Comparison of ENCODE assay signal across 9 mouse cellular contexts in genomic region chr6:5991817-5992755, GRCm38 (mm10).
DNase-seq lines count a peak whose midpoint lies in the region; ATAC-seq lines count a peak whose summit lies in the region.
"Had no signal": no experiment of that assay in that cellular context is flagged by ENCODE, and none has a peak within 500 bp of the region (broad histone marks: within the 10 kb centered on the region; RNA-seq: fewer than 3 reads in every experiment).

No protein-coding gene starts in this region.

- H3K36me3 ChIP-seq in hindbrain, embryonic 16.5 days (ENCODE audit: control insufficient read depth, insufficient read depth, low read length): no peaks in the 10 kb centered on the region
- H3K36me3 ChIP-seq in midbrain, embryonic 14.5 days (ENCODE audit: control insufficient read depth, insufficient read depth, low read length): no peaks in the 10 kb centered on the region

- no peaks in the 10 kb centered on the region for H3K27me3 ChIP-seq in hindbrain, embryonic 16.5 days (replicated peaks; ENCODE audit: control insufficient read depth, insufficient read depth, low read length)
- H3K27me3 ChIP-seq in midbrain, embryonic 14.5 days (ENCODE audit: control insufficient read depth, insufficient read depth, low read length): no peaks in the 10 kb centered on the region

- H3K4me2 ChIP-seq in hindbrain, embryonic 16.5 days (ENCODE audit: low read length): peak overlapping the region; percentile 29
- peak overlapping the region; percentile 35 for H3K4me2 ChIP-seq in midbrain, embryonic 14.5 days (ENCODE audit: low read length)

- no peak overlapping the region for H3K4me3 ChIP-seq in hindbrain, embryonic 16.5 days (ENCODE audit: low read length)
- no peak overlapping the region for H3K4me3 ChIP-seq in midbrain, embryonic 14.5 days (replicated peaks; ENCODE audit: low read depth, low read length)

- no peaks in the 10 kb centered on the region for H3K9me3 ChIP-seq in hindbrain, embryonic 16.5 days (ENCODE audit: control insufficient read depth, low read length)
- no peaks in the 10 kb centered on the region for H3K9me3 ChIP-seq in midbrain, embryonic 14.5 days (ENCODE audit: control insufficient read depth, low read length)

- H3K9ac ChIP-seq in hindbrain, embryonic 16.5 days (ENCODE audit: low read depth, low read length): no peak overlapping the region
- no peak overlapping the region for H3K9ac ChIP-seq in midbrain, embryonic 14.5 days (replicated peaks; ENCODE audit: low read length)

- peaks cover 6% of the 10 kb centered on the region; the same call in 1 of the 2 replicates for H3K4me1 ChIP-seq in hindbrain, embryonic 16.5 days (ENCODE audit: control insufficient read depth, insufficient read depth, low read depth, low read length)
- H3K4me1 ChIP-seq in midbrain, embryonic 14.5 days (ENCODE audit: control insufficient read depth, insufficient read depth, low read length): peaks cover 9% of the 10 kb centered on the region; the same call in 1 of the 2 replicates

- WGBS in hindbrain, embryonic 16.5 days: 30% methylated on average over 25 of the region's 25 CpGs
- WGBS in midbrain, embryonic 14.5 days: 38% methylated on average over 25 of the region's 25 CpGs

- ATAC-seq in hindbrain, embryonic 16.5 days: peak; percentile 85
- ATAC-seq in midbrain, embryonic 14.5 days (ENCODE audit: low FRiP score, low TSS enrichment): peak; percentile 73
- ATAC-seq: Patski had no signal

- DNase-seq in 3134 (ENCODE audit: extremely low read depth, insufficient read length, low spot score) (peak; percentile 35), MN1 (ENCODE audit: low spot score) (no peak)
- peak; percentile 52 to 72 for DNase-seq in adrenal gland, postnatal 36 days
- peak; percentile 42 to 58 for DNase-seq in frontal cortex, postnatal 14 days (ENCODE audit: low spot score in 2 of 2)
- DNase-seq in layer of hippocampus, postnatal 14 days (ENCODE audit: low spot score in 2 of 2): peak; percentile 37 to 47
- DNase-seq in midbrain, embryonic 14.5 days: peak; percentile 75
- peak; percentile 70 for DNase-seq in testis, postnatal 14 days (ENCODE audit: low spot score)

- H3K27ac ChIP-seq in hindbrain, embryonic 16.5 days (ENCODE audit: low read depth, low read length): no peak overlapping the region
- peak overlapping the region; percentile 49; the same call in 1 of the 2 replicates for H3K27ac ChIP-seq in midbrain, embryonic 14.5 days (replicated peaks; ENCODE audit: low read depth, low read length)
